Mouse (Mus musculus) c-Kit-positive CD71-positive TER-119-positive erythroid progenitor cells, embryonic 14.5 days (primary cell): ENCODE results near the gene Hs6st3.

ENCODE experiments used
- DNase-seq: peaks from one replicate; pipeline ENCODE4 v3.0.0-alpha.2; 2013; ENCODE audit warnings: low spot score

Gene Hs6st3

DNA sequence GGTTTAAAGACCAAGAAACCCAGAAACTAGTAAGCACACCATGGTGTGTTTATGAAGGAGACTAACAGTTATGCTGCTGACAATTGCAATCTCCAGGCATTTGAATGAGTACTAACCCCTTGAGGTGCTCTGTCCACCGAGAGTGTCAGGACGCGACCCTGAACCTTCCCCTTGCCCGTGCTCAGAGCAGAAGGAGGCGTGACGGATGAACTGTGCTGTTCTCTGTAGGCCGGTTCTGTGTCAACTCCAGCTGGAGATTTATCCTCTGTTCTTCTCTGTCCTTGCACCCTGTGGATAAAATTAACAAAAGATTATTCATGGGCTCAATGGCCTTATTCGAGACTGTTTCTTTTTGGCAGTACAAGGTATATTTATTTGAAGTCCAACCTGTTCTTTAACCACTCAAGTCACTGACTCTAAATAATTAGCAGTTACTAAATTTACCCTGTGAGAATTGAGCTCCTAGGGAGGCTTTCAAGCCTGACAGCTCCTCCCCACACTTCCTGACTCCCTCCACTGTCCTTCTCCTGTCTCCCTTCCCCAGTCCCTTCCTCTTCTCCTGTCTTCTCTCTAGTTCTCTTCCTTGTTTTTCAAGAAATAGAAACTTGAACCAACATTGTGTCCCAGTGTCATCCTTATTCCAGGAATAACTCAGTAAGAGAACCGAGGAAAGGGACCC is 659.2 kb downstream of the Hs6st3 start:
- DNase-seq, result no peak

DNA sequence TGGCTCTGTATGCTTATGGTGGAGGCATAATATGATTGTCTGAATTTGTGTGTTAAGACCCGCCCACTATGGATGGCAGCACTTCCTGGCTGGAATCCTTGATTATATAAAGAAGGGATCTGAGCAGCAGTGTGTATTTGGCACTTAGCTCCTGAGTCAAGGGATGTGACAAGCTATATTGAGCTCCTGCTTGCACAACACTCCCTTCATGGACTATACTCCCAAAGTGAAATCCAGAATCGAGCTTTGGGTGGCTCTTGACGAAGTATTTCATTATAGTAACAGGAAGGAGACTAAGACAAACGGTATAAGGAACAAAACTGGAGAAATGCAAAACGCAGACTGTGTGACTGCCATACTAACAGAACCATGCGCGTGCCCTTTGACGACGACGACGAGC is 660.4 kb downstream of the Hs6st3 start:
- no peak for DNase-seq

DNA sequence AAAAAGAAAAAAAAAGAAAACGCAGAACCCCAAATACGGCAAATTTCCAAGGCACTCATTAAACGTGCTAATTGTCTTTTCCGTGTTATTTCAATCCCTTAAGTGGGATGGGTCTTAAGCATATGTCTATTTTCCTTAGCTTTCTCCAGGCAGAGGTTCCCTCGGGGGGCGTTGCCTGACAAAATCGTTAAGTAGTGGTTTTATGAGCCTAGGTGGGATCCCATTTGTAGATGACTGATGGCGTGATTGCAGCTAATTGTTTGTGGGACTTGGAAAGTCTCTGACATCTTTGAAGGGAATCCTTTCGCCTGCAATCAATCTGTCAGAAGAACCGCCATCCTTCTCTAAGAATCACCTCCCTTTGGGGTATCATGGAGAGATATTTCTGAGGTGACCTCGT is 662.7 kb downstream of the Hs6st3 start:
- no peak for DNase-seq

DNA sequence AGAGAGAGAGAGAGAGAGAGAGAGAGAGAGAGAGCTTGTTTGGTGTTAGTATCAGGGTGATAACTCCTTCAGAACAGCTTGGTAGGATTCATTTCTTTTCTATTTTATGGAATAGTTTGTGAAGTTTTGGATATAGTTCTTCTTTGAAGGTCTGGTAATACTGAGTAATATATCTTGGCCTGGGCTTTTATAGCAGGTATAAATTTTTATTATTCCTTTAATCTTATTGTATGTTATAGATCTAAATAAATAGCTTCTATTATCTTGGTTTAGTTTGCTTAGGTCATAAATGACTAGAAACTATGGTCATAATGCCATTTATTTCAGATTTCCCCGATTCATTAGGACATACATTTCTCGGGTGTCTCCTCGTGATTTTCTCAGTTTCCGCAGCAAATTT is 675.8 kb downstream of the Hs6st3 start:
- no peak for DNase-seq

DNA sequence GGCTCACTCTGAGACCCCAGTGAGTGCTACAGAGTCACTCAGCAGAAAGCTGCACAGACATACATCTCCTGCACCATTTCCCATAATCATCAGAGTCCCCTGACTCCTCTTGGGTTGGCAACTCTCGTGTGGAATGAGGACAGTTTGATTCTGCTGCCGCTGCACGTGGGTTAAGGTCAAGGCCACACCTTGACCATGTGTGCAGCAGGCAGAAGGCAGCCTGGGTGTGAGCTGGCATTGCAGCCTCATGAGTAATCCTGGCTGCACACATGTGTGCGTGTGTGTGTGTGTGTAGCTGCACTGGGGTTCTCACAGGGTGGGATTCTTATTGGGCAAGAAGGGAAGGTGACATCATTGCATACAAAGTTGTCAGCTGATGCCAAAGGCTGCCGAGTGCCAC is 677.5 kb downstream of the Hs6st3 start:
- DNase-seq, result no peak

DNA sequence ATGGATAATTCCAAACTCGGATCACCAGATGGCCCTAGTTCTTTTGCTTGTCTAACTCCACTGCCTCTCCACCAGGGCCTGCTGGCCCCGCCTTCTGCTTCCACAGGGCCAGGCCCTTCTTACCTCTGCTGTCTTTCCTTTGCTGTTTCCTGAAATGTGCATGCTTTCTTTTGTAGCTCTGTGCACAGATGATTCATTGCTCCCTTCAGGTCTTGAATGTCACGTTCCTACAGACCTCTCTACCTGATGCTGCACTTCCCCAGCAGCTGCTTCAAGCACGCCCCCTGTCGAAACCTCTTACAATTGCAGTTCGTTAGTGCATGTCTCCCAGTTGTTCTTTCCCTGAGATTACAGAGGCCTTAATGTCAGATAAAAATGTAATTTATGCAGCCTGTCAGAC is 682.4 kb downstream of the Hs6st3 start:
- DNase-seq, result no peak

DNA sequence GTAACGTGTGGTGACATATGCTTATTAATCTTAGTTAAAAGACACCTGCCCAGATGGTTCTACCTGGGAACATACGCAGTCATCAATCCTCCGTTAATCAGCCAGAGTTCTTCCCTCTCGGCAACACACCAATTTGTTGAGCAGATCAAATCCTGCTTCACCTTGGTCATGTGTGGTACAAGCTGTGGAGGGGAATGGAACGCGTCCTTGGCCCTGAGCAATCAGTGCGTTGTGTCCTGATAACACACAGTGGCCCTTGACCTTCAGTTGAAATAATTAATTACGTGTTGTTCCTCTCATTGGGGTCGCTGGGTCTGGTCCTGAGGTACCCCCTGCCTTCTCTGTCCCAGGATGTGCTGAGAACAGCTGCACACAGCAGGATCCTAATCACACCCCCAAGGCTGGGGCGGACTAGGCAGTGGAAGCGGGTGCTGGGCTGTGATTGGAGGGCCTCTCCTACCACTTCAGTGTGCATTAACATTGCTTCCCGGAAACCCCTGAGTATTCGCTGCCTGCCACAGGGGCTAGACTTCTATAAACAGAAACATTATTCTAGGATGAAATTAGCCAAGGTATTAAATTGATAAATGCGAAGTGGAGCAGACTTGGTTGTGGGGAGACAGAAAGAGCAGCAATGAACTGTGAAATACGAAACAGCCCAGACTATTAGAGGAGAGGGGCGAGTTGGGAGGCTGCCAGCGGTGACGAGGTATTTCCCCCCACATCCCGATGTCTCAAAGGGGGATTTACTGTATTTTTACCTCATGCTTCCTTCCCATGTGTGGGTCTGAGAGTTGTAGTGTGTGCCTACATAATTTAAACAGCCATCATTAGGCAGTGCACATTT is 693.2 kb downstream of the Hs6st3 start:
- DNase-seq, result no peak

DNA sequence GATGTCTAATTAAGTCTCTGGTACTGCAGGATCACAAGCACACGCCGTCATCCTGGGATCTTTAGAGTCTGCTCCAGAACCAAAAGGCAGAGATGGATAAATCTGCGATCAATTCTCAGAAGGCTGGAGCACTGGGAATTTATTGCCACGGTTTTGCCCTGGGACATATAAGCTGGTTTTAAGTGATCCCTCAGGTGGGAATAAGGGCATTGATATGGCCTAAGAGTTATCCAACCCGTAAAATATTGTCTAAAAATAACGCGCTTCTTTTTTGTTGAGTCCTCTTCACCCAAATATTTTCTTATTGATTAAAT is 693.8 kb downstream of the Hs6st3 start:
- DNase-seq, result no peak

DNA sequence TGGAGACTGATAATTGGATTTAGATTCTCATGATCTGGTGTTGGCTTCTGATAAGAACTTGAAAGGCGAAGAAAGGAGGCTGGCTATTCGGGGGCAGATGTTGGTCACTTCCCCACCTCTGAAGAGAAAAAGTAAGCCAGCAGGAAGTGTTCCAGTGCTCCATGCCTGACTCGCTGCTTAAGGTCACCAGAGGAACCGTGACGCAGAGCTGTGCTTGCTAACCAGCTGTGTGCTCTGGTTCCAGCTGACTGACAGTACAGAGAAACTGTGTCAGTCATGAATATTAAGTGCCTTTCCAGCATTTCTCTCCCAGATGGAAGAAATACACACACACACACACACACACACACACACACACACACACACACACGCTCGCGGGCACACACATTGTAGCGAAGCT is 694.8 kb downstream of the Hs6st3 start:
- no peak for DNase-seq

DNA sequence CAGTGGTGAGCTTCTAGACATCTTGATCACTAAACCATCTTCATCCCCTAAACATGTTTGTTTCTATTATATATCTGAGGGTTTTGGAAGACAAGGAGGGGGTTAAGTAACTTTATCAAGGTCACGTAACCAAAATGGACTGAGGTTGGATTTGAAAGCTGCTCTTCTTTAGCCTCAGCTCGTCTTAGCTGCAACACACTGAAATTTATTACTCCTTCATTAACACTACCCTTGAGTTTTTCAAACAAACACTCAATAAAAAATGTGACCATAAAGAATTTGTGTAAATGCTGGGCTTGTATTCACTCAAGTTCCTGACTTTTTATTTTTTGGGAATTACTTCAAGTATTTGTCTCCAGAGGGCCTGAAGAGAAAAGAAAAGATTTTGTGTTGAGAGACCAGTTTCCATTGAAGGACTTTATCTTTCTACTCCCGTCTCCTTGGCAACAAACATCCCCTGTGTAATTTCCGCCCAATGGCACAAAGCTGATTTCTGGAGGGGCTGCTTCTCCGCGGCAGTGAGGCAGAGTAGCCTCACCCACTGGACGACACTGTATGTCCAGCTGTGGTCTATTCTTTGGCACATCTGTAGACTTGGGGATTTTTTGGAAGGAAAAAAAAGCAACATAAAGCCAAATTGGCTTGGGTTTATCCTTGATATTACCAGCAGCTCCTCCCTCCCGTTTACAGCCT is 696.0 kb downstream of the Hs6st3 start:
- DNase-seq, result no peak

DNA sequence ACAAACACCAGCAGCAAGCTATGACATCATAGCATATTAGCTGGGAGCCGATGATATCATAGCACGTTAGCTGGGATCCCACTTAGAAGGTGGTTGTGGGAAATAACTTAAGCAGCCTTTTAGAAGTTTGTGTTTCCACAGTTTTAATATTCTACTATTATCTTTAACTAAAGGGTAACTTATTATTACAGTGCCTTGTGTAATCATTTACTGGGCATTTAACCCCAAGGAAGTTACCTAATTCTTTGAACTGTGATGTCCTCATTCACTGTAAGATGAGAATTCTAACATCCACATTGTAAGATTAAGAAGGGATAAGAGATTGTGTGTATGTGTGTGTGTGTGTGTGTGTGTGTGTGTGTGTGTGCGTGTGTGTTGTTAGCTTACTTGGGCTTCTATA is 697.9 kb downstream of the Hs6st3 start:
- DNase-seq, result no peak

DNA sequence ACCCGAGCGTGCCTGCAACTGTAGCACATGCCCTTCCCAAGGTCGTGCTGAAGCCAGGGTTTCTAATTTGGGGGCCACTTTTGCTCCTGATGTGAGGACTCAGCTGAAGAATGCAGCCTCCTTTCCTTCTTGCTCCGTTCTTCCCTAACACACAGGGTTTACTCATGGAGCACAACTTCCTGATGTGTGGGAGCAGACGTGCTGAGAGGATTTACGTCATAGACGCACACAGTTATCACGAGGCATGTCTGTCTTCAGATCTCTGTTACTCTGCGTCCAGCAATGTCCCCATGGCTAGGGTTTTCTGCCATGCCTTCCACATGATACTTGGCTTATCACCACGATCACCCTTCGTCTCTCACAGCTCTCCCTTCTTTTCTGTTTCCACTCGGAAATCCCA is 709.4 kb downstream of the Hs6st3 start:
- DNase-seq, result no peak

DNA sequence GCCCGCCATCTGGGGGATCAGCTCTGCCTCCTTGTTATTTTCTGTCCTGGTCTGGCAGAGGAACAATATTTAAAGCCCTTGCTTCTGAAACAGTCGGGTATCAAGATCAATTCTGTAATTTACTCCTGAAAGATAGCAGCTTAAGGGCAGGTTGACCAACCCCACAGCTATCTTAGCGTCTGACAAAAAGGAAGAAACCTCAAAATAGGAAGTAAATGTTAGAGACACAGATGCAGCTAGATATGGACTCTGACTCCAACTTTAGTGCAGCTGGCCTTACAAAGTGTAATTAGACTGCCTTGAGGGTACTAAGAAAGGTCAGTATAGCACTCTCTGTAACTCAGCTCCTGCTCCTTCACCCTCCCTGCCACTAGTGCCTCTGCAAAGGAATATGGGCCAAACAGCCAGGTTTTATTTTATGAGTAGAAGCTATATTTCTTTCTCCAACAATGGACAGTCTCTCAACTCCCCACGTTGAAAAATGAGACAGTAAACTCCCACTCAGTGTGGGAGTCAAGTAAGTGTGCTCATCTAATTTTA is 710.7 kb downstream of the Hs6st3 start:
- no peak for DNase-seq

DNA sequence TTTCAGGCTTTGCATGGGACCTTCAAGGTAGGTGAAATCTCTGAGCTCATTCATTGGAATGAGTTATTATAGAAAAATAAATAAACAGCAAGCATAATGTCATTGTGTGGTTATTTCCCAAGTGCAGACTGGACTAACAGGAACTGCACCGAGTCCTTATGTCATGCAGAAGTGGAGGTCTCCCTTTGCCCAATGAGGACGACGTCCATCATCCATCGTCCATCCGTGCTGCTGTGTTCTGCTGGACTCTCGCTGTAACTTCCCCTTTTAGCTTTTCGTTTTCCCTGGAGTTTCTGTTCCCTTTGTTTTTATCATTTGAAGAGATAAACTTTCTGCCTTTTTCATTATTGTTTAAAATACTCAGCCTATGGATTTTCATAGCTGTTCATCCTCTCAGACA is 711.2 kb downstream of the Hs6st3 start:
- no peak for DNase-seq

DNA sequence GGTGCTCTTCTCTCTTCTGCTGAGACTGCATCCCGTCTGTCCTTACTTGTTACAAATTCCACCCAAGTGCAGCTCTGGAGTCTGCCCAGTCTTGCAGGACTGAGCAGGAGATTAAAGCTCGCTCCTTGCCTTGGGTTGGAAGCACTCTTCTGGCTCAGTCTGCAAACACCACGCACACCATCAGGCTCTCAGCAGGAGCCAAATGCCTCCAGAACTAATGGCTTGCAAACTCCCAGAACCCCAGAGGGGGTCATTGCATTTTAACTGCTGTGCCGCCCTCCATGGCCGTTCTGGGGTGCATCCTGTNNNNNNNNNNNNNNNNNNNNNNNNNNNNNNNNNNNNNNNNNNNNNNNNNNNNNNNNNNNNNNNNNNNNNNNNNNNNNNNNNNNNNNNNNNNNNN is 714.0 kb downstream of the Hs6st3 start:
- no peak for DNase-seq

DNA sequence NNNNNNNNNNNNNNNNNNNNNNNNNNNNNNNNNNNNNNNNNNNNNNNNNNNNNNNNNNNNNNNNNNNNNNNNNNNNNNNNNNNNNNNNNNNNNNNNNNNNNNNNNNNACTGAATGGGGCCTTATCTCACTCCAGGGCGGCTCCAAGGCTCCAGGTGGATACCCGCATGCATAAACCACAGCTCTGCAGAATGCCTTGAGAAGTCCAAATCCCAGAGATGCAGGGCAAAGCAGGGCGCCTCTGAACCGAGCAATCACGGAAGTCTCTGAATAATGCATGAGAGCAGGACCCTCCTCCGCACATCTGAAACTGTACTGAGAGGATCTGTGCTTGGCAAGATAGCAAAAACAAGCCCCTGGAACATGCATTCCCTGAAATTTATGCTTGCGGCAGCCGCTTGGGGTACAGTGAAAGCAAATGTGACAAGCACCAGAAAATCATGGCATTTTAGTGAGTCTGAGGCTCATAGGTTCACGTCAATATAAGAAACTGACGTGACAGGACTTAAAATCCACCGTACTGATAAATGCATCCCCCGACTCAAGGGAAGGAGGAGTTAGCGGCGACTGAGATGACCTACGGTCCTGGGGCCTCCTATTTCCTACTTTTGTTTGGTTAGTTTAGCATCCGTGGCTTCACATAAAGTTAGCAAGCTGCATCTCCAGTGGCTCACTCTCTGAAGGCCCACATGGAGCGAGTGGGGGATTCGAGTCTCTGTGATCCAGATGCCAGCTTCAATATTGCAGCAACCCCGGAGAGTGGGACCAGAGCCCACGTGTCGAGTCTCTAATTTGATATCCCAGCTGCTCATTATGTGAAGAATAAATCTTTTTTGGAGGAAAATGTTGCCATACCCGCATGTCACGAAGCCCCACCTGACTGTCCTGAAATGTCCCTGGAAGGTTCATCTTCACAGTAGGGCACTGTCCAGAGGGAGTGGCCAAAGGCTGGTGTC is 719.5 kb downstream of the Hs6st3 start:
- no peak for DNase-seq

DNA sequence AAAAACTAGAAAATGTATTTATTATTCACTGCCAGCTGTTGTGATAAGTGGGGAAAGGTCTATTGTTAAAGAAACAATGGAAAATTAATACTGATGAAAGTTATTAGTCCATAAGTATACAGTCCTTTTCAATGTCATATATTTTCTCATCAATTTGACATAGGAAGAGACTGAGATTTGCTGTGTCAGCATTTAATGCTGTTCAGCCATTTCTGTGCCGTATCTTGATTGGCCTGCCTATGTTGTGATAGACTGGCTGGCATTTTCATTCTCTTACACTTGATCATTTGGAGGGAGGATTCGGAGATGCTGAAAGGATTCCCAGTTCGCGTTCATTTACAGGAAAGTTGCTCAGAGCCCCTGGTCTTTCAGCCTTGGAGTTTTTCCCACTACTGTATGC is 735.5 kb downstream of the Hs6st3 start:
- DNase-seq, result no peak

DNA sequence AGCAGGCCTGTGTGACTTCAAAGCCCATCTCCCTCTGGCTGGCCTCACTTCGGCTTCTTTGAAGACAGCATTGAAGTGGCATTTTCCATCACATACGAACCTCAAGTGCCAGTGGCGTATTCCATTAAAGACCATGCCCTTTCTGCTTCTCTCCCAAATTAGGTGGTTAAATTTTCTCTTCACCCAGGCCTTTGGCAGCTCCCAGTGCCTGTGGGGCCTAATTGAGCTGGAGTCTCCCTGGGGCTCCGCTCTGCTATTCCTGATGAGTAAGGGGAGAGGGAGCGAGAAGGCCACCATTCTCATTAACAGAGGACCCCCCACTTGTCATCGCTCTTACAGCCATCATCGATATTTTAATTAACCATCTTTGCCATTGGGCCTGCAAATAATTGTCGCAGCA is 754.8 kb downstream of the Hs6st3 start:
- DNase-seq, result no peak

DNA sequence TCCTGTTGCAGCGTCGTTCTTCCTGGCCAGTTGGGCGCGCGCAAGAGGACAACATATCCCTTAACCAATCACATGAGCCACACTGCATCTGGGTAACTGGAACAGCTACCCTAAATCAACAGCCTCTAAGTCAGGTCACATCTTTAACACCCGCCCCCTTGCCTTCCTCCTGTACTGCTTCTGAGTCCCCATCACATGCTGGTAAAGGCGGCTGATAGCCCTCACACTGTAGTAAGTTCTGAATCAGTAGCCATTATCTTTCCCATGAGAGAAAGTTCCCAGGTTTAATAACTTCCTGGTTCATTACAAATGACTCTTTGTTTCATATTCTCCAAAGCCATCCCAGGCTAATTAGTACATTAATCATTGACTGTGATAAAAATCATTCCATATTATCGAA is 757.0 kb downstream of the Hs6st3 start:
- no peak for DNase-seq

DNA sequence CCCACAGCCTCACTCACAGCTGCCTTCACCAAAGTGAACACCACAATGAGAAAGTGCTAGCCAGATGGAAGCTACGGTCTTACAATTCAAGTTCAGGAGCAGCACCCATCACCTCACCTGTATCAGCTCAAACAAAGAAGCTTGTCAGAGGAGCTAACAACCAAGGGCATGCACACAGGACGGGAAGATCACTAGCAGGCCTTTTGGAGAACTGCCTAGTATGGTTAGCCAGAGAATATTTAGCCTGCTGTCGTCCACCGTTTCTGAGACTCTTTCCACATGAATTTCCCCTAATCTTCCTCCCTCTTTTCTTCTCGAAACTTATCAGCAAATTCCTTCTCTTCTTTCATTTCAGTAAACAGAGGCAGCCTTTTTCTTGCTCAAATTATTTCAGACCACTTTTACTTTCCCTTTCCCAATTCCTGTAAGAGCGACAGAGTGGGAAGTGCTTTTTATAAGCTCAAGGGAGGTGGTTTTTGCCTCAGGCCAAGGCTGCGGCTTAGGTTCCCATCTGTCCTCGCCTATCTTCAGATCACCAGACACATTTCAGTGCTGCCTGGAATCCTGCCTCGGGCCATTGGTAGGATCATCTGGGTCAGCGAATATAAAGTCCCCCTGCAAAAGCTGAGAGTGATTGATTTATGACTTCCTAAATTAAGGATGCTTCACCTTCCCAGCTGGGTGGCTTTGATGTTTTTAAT is 757.8 kb downstream of the Hs6st3 start:
- DNase-seq, result no peak

DNA sequence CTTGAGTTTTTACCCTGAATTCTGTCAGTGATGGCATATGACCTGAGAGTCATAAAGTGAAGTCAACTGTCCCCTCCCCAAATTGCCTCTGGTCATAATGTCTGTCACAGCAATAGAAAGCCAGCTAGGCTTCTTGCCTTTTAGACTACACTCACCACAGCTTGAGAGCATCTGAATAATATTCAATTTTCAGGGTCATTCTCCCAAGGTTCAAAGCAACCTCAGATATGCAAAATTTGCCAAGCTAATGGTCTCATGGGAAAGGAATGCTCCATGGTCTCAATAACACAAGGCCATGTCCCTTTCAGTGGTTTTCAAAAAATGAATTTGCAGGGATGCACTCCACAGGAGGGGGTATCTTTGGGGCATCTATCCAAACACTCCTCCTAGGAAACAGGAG is 764.3 kb downstream of the Hs6st3 start:
- no peak for DNase-seq
